In genomic region chr13:30403874-30404273, GRCm38 (mm10) we compare ENCODE assay signal across 33 mouse cellular contexts.
"Had no signal": no experiment of that assay in that cellular context is flagged by ENCODE, and none has a peak within 500 bp of the region (broad histone marks: within the 10 kb centered on the region; RNA-seq: fewer than 3 reads in every experiment).

No protein-coding gene starts in this region.

- ATAC-seq: liver, embryonic 12.5 days; liver, postnatal 0 days; lung, postnatal 0 days; midbrain, embryonic 13.5 days; midbrain, embryonic 15.5 days; midbrain, embryonic 16.5 days had no signal

- H3K9me3 ChIP-seq: limb, embryonic 10.5 days; limb, embryonic 12.5 days; limb, embryonic 15.5 days; liver, embryonic 12.5 days; liver, embryonic 13.5 days; liver, embryonic 15.5 days; lung, embryonic 15.5 days; midbrain, embryonic 13.5 days; midbrain, embryonic 15.5 days; neural tube, embryonic 12.5 days had no signal

- H3K36me3 ChIP-seq: limb, embryonic 10.5 days; limb, embryonic 12.5 days; limb, embryonic 13.5 days; limb, embryonic 15.5 days; liver, embryonic 12.5 days; liver, embryonic 13.5 days; liver, embryonic 15.5 days; lung, embryonic 15.5 days; midbrain, embryonic 10.5 days; midbrain, embryonic 12.5 days; midbrain, embryonic 13.5 days; midbrain, embryonic 15.5 days; neural tube, embryonic 12.5 days; neural tube, embryonic 13.5 days had no signal

- H3K4me2 ChIP-seq: limb, embryonic 12.5 days; limb, embryonic 13.5 days; limb, embryonic 15.5 days; liver, embryonic 11.5 days; liver, embryonic 12.5 days; liver, embryonic 13.5 days; liver, embryonic 15.5 days; lung, embryonic 14.5 days; lung, embryonic 15.5 days; midbrain, embryonic 11.5 days; midbrain, embryonic 12.5 days; midbrain, embryonic 13.5 days; midbrain, embryonic 15.5 days; neural tube, embryonic 12.5 days; neural tube, embryonic 13.5 days had no signal

- H3K9ac ChIP-seq: limb, embryonic 12.5 days; limb, embryonic 13.5 days; limb, embryonic 15.5 days; liver, embryonic 12.5 days; liver, embryonic 13.5 days; liver, embryonic 14.5 days; liver, embryonic 15.5 days; liver, postnatal 0 days; lung, embryonic 14.5 days; lung, embryonic 15.5 days; midbrain, embryonic 12.5 days; midbrain, embryonic 13.5 days; midbrain, embryonic 15.5 days; neural tube, embryonic 12.5 days; neural tube, embryonic 13.5 days had no signal

- H3K27me3 ChIP-seq: limb, embryonic 12.5 days; limb, embryonic 13.5 days; limb, embryonic 15.5 days; liver, embryonic 12.5 days; liver, embryonic 13.5 days; liver, embryonic 15.5 days; lung, embryonic 15.5 days; megakaryocyte, embryonic 14.5 days; midbrain, embryonic 12.5 days; midbrain, embryonic 13.5 days; midbrain, embryonic 15.5 days; neural tube, embryonic 12.5 days; neural tube, embryonic 13.5 days had no signal

- H3K27ac ChIP-seq: limb, embryonic 10.5 days; limb, embryonic 12.5 days; limb, embryonic 13.5 days; limb, embryonic 15.5 days; liver, embryonic 12.5 days; liver, embryonic 13.5 days; liver, embryonic 14.5 days; liver, embryonic 15.5 days; lung, embryonic 15.5 days; macrophage; midbrain, embryonic 10.5 days; midbrain, embryonic 12.5 days; midbrain, embryonic 13.5 days; midbrain, embryonic 15.5 days; neural tube, embryonic 12.5 days; neural tube, embryonic 13.5 days had no signal

- H3K4me3 ChIP-seq: limb, embryonic 10.5 days; limb, embryonic 12.5 days; limb, embryonic 13.5 days; limb, embryonic 15.5 days; liver, embryonic 12.5 days; liver, embryonic 13.5 days; liver, embryonic 15.5 days; lung, embryonic 15.5 days; megakaryocyte, embryonic 14.5 days; midbrain, embryonic 10.5 days; midbrain, embryonic 12.5 days; midbrain, embryonic 13.5 days; midbrain, embryonic 15.5 days; myocyte; neural tube, embryonic 12.5 days; neural tube, embryonic 13.5 days had no signal

- DNase-seq: left cerebral cortex, postnatal 4 days; liver; liver, embryonic 13.5 days; liver, postnatal 0 days; lung, adult 18-20 months; lung, adult 2 months; lung, embryonic 14.5 days; lung, postnatal 10 days; lung, postnatal 14 days; lung, postnatal 36 days; lung, postnatal 4 days; midbrain, embryonic 14.5 days had no signal

- H3K4me1 ChIP-seq: limb, embryonic 10.5 days; limb, embryonic 12.5 days; limb, embryonic 13.5 days; limb, embryonic 15.5 days; liver, embryonic 12.5 days; liver, embryonic 13.5 days; liver, embryonic 15.5 days; lung, embryonic 15.5 days; megakaryocyte, embryonic 14.5 days; midbrain, embryonic 13.5 days; midbrain, embryonic 15.5 days; neural tube, embryonic 12.5 days; neural tube, embryonic 13.5 days had no signal
